Mouse (Mus musculus) G1E (cell line): ENCODE data around the gene B9d2. TPM values are rescaled to one million over a fixed set of nuclear protein-coding genes. Genes with fewer than 3 reads are reported as not detected.

Source experiments
- ATAC-seq: 2 replicates; pipeline ENCODE4 v1.8.0; 2016; ENCODE audit warnings: mild to moderate bottlenecking; ENCODE audit not compliant: insufficient number of reproducible peaks, poor library complexity, low FRiP score, severe bottlenecking; ENCODE audit errors: extremely low read depth
- DNase-seq: peaks from one replicate; pipeline ENCODE4 v3.0.0; 2012; ENCODE audit warnings: low spot score
- H3K27me3 ChIP-seq: 2 replicates; pipeline ENCODE4 v1.6.1; 2012; ENCODE audit warnings: mild to moderate bottlenecking, low read length, inconsistent platforms; ENCODE audit not compliant: insufficient read depth
- H3K36me3 ChIP-seq: replicated peaks from 2 replicates; pipeline ENCODE3; 2012; ENCODE audit warnings: mild to moderate bottlenecking, inconsistent platforms
- H3K4me1 ChIP-seq: 2 replicates; pipeline ENCODE4 v1.6.1; 2012; ENCODE audit warnings: low read depth, low read length, inconsistent platforms, mixed read lengths; ENCODE audit not compliant: insufficient read depth
- H3K4me3 ChIP-seq: 2 replicates; pipeline ENCODE4 v1.5.1; 2012; ENCODE audit warnings: low read depth, mild to moderate bottlenecking, inconsistent platforms, low read length, moderate library complexity, mixed read lengths
- H3K9me3 ChIP-seq: replicated peaks from 2 replicates; pipeline ENCODE4 v1.6.1; 2012; ENCODE audit warnings: inconsistent platforms
- CTCF ChIP-seq: IDR thresholded peaks from 2 replicates; pipeline ENCODE4 v1.5.1; 2012; ENCODE audit warnings: low read depth, low read length, inconsistent platforms, mixed read lengths
- GATA1 ChIP-seq: IDR thresholded peaks from 2 replicates; pipeline ENCODE4 v1.6.1; 2012; ENCODE audit warnings: borderline replicate concordance, low read length, inconsistent platforms, mixed read lengths
- GATA2 ChIP-seq: IDR thresholded peaks from 2 replicates; pipeline ENCODE4 v1.6.1; 2012; ENCODE audit warnings: low read depth, low read length, inconsistent platforms, borderline replicate concordance
- POLR2AphosphoS5 ChIP-seq: IDR thresholded peaks from 2 replicates; pipeline ENCODE4 v1.6.1; 2012; ENCODE audit warnings: low read depth, low read length, inconsistent platforms; ENCODE audit not compliant: insufficient replicate concordance
- TAL1 ChIP-seq: conservative IDR thresholded peaks from 2 replicates; pipeline ENCODE4 v1.6.1; 2012; ENCODE audit warnings: low read depth, low read length, inconsistent platforms, mixed read lengths
- polyA plus RNA-seq: library from polyadenylated mRNA; stranded (reverse); fragments of >175 nt; gene quantifications from 2 replicates; pipeline ENCODE4 v1.2.3, GENCODE M21; 2012
- total RNA-seq, 2 experiments: library from RNA; stranded (forward) in 1 of 2; stranded (reverse) in 1 of 2; fragments of 200-1000 nt in 1 of 2; fragments of >200 nt in 1 of 2; fragmentation: Nextera tagmentation in 1 of 2; gene quantifications; 2 replicates each; pipeline ENCODE4 v1.2.3; 2014 to 2017

Gene B9d2
- total and polyA plus RNA-seq, 3 experiments, result 26.3 to 131 (median 49.8) TPM

GRCm38 (mm10) chr7:25655601-25656428 lies 24.8 kb upstream of the B9d2 start:
- Histone ChIP-seq H3K4me3 (no peak overlapping the region), H3K4me1 (peaks cover 38% of the 10 kb centered on the region), H3K27me3 (no peaks in the 10 kb centered on the region), H3K36me3 (peaks cover 24% of the 10 kb centered on the region), H3K9me3 (no peaks in the 10 kb centered on the region)
- no peak for TF ChIP-seq CTCF
- TF ChIP-seq TAL1, result no peak
- TF ChIP-seq GATA2, result no peak
- TF ChIP-seq GATA1, result no peak
- ATAC-seq (no peak), DNase-seq (no peak)

GRCm38 (mm10) chr7:25657785-25658184 lies 22.8 kb upstream of the B9d2 start:
- Histone ChIP-seq H3K4me3 (peak overlapping the region; percentile 77), H3K9me3 (no peaks in the 10 kb centered on the region), H3K27me3 (no peaks in the 10 kb centered on the region), H3K4me1 (peaks cover 52% of the 10 kb centered on the region), H3K36me3 (peaks cover 39% of the 10 kb centered on the region)
- DNase-seq (no peak), ATAC-seq (no peak)
- TF ChIP-seq TAL1 (no peak), POLR2AphosphoS5 (no peak), GATA2 (no peak), CTCF (no peak), GATA1 (no peak)

DNA sequence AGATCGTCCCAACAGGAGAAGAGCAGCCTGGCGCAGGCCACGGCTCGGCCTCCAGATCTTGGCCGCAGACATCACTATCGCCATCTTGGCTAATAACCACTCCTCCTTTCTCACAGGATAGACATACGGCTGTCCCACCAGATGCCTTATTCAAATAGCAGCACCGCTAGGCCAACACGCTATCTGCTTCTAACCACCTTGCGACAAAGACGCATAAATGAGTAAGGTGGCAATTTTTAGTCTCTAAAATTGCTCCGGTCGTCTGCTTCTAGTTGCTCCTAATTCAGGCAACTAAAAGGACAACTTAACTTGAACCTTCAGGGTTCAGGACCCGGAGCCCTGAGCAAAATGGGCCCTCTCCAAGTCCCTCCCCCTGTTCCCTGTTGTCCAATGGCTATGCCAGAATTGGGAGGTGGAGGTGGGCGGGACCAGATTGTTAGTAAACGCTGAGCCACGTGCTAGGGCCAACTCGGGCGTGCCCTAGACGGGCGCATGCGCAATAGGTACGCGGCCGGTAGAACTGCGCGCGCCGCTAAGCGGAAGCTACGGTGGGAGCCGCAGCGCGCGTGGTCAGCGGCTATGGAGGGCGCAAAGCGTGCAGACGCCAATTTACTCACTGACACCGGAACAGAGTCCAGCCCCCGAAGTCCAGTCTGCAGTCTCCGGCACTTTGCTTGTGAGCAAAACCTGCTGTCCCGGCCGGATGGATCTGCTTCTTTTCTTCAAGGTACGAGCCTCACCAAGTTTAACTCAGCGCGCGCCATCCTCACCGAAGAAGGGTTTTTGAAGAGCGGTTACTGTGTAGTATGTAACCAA lies 21.7 kb upstream of the B9d2 start, which contains the start of the genes Bckdha and Exosc5:
Bckdha (minus strand) TSS at position 325 of the 816 bp plus-strand sequence.
Exosc5 (plus strand) TSS at position 508 of the 816 bp plus-strand sequence.
- TF ChIP-seq POLR2AphosphoS5 (no peak), GATA1 (no peak), CTCF (no peak), GATA2 (no peak)
- Histone ChIP-seq H3K9me3 (no peaks in the 10 kb centered on the region), H3K36me3 (peaks cover 40% of the 10 kb centered on the region), H3K4me3 (peak within 1 kb of the TSS; percentile 77), H3K27me3 (no peaks in the 10 kb centered on the region), H3K4me1 (peaks cover 59% of the 10 kb centered on the region)
- ATAC-seq, result peak; percentile 98
- DNase-seq, result peak; percentile 94

GRCm38 (mm10) chr7:25666381-25666780 lies 14.2 kb upstream of the B9d2 start:
- ATAC-seq (no peak), DNase-seq (no peak)
- Histone ChIP-seq H3K27me3 (no peaks in the 10 kb centered on the region), H3K36me3 (peaks cover 100% of the 10 kb centered on the region), H3K4me1 (peaks cover 45% of the 10 kb centered on the region), H3K4me3 (no peak overlapping the region), H3K9me3 (no peaks in the 10 kb centered on the region)
- no peak for TF ChIP-seq TAL1
- TF ChIP-seq GATA2, result no peak
- no peak for TF ChIP-seq CTCF
- TF ChIP-seq POLR2AphosphoS5, result no peak
- TF ChIP-seq GATA1, result no peak

DNA sequence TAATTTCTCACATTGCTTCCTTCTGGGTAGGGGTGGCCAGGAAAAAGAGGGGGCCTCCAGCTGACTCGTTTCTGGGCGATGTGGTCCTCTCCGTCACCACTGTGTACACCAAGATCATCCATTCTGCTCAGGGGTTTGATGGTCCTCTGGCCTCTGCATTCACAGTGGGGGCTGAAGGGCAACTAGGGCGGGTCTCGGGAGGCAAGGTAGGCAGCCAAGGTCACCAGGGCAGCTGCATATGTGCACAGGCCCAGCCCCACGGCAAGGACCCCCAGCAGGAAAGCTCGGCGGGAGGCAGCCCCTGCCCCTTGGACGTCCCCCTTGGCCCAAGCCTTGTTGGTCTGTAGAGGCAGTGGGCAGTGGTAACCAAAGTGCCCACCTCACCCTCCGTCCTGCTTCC lies 11.4 kb upstream of the B9d2 start:
- Histone ChIP-seq H3K4me3 (no peak overlapping the region), H3K36me3 (peaks cover 85% of the 10 kb centered on the region), H3K27me3 (0 out of 2 replicates have a peak, but pooled peaks cover under 1% of the 10 kb centered on the region), H3K9me3 (no peaks in the 10 kb centered on the region), H3K4me1 (peaks cover 27% of the 10 kb centered on the region)
- no peak for ATAC-seq
- TF ChIP-seq POLR2AphosphoS5, result no peak
- no peak for DNase-seq

DNA sequence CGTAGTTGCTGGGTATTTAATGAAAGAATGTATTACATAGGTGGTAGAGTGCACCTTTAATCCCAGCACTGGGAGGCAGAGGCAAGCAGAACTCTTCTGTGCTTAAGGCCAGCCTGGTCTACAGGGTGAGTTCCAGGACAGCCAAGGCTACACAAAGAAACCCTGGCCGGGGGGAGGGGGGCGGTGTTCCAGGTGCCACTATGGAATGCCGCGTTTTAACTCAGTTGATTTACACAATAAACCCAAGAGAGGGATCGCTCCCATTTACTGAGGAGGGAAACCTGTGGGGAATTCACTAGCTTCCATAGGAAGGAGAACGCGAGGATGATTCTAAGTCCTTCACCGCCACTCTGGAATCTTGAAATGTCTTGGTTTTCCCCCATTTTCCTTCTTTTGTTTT lies 10.9 kb upstream of the B9d2 start:
- peaks cover 80% of the 10 kb centered on the region for H3K36me3 ChIP-seq
- no peaks in the 10 kb centered on the region for H3K9me3 ChIP-seq
- no peak for DNase-seq
- TF ChIP-seq TAL1 (no peak), GATA1 (no peak)
- no peak overlapping the region for H3K4me3 ChIP-seq
- H3K4me1 ChIP-seq, result peaks cover 27% of the 10 kb centered on the region
- ATAC-seq, result no peak
- peaks cover 5% of the 10 kb centered on the region; the same call in 1 of the 2 replicates for H3K27me3 ChIP-seq
